Mouse (Mus musculus) right cerebral cortex, postnatal 36 days (tissue): ENCODE measurements around the gene Reck.

Experiments used
- DNase-seq, 2 experiments: peaks; one replicate each; pipeline ENCODE4 v3.0.0; 2022; ENCODE audit warnings: low spot score in 2 of 2, mixed read lengths in 1 of 2

Reck gene

GRCm38 (mm10) chr4:43875160-43875918 lies at the start of gene Reck:
Gene Reck, plus strand, starts transcription at chr4:43875530.
- peak; percentile 62 to 63 for DNase-seq

GRCm38 (mm10) chr4:43828806-43829205 lies 46.5 kb upstream of the Reck start:
- DNase-seq = no peak

DNA sequence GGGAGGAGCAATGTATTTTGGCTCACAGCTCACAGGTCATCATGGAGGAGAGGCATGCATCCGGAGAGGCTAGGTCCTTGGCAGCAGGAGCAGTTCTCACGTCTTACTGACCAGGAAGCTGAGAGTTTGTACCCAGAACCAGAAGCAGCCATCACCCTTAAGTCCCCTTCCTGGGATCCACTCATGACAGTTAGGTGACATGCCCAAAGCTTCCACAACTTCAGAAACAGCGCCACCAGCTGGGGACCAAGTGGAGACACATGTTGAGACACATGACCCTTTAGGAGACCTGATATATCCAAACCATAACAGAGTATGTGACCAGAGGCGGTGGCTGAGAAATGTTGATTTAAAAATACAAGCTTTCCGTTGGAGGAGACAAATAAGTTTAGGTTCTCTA lies 43.3 kb upstream of the Reck start:
- no peak for DNase-seq

GRCm38 (mm10) chr4:43833752-43834151 lies 41.6 kb upstream of the Reck start:
- no peak for DNase-seq

DNA sequence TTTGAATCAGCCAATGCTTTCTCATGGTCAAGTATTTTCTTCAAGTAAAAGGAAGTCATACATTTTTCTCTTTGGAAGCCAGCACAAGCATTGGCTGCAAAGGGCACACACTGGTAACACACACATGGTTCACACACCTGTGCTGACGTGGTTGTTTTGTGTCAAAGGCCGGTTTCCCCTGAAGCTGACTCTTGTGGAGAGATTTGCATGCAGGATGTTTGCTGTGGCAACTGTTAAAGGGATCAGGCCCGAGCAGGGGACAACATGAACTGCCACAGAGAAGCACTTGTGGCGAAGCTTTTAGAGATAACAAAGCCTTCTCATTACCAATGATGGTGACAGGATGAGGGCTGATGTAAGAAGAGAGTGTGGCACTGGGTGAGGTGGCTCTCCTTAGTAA lies 40.6 kb upstream of the Reck start:
- no peak for DNase-seq

DNA sequence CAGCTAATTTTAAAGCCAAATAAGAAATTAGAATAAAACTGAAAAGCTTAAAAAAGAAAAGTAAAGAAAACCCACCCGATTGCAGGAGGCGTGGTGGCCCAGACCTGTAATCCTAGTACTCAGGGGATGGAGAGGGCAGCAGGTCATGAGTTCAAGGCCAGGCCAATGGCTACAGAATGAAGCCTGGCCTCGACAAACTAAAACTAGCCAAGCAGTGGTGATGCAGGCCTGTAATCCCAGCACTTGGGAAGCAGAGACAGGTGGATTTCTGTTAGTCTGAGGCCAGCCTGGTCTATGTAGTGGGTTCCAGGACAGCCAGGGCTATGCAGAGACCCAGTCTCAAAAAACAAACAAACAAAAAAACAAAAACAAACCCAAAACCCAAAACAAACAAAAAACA lies 37.0 kb upstream of the Reck start:
- no peak for DNase-seq

DNA sequence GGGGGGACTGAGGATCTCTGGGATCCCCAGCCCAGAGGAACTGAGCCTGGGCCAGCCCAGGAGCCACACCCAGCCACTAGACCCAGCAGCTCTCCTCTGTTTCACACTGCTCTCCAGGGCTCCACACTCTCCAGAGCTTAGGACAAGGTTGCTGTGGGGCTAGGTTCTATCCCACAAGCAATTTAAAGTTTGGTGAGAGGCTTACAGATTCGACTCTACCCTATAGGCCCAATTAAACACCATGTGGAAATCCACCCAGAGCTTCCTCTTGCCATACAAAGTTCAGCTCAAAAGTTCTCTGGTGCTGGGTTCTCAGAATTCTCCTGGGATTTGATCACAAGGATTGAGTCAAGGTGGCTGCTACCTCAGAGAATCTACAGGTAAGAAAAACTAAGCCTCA lies 35.2 kb upstream of the Reck start, which contains the start of gene Olfr157:
TSS of gene Olfr157 (minus strand) at position 101 of the 400 bp plus-strand sequence.
- no peak for DNase-seq

DNA sequence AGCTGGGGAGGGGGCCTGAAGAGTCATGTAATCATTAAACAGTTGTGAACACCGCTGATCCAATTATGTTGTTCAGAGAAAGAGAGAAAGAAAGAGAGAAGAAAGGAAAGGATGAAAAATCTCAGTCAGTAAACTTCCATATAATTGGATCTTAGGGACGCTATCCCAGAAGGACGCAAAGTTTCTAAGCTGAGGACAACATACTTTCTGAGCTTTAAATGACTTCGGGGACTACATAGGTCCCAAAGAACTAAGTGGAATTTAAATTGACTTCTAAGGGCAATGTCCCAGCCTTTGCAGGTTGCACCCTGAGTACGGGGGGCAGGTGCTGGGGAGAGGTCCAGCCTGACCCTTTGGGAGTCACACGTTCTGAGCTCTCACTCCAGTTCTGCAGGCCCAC lies 24.1 kb upstream of the Reck start, which contains the start of gene Olfr155:
TSS of gene Olfr155 (plus strand) at position 301 of the 400 bp plus-strand sequence.
- no peak for DNase-seq

DNA sequence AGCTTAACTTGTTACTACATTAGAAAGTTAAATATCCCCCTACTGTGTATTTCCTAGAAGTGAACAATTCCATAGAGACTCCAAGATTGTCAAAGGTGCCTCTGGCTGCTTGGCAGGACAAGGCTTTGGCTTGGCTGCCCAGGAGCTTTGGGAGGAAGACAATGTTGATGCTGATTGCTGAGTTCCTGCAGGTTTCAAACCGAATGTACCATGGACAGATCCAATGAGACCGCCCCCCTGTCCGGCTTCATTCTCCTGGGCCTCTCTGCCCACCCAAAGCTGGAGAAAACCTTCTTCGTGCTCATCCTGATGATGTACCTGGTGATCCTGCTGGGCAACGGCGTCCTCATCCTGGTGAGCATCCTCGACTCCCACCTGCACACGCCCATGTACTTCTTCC lies 21.2 kb upstream of the Reck start:
- DNase-seq = no peak

- DNase-seq = no peak
Observed at GRCm38 (mm10) chr4:43859886-43860285, 15.4 kb upstream of the Reck start.

DNA sequence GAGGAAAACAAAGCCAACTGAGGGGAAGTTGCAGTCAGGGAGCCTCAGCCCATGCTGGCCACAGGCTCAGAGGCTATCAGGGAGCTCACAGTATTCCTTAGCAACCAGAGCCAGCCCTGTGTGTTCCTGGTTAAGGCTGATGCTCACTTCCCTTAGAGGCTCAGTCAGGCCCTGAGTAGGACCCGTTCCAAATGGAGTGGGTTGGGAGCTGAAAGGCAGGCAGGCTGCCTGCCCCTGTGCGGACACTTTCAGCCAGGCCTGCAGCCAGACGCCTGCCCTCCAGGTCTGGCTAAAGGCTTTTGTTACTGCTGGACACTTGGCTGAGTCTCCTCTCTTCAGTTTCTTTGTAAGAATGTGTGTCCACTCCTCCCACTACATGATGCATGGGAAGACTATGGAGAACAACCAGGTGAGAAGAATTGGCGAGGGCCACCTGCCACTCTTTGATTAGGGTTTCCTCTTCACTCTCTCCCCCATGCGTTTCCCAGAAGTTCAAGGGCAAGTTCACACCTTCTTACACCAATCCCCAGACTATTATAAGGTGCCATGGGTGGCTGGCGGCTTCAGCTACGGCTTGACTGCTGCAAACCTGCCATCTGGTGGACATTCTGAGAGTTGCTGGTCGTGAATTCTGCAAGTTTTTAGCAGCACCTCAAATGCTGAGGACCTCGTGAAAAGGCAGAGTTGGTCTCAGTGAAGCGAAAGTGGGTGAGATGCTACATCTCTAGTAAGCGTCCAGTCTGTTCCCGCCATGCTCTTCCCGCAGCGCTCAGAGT lies 14.4 kb upstream of the Reck start:
- peak; percentile 15 to 31 for DNase-seq

- no peak for DNase-seq
Observed at GRCm38 (mm10) chr4:43863298-43863697, 12.0 kb upstream of the Reck start.

- DNase-seq = no peak
Observed at GRCm38 (mm10) chr4:43869821-43870220, 5.5 kb upstream of the Reck start.

DNA sequence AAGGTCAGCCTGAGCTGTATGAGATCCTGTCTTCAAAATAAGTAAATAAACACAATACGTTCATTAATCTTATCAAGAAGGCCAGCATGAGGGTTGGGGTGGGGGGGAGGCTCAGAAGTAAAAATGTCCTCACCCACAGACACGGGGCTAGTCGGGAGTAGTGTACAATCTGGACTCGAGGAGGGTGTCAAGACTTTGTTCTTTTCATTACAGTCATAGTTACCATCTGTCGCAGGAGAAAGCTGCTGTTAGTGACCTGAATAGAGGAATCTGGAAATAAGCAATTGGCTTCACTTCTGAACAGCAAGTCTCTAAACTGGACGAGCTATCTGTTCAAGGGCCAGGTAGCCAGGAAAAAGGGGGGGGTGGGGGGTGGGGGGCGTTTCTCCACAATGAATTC lies 829 bp upstream of the Reck start:
- no peak for DNase-seq

- no peak for DNase-seq
Observed at GRCm38 (mm10) chr4:43875919-43876411, 635 bp downstream of the Reck start.

- no peak for DNase-seq
Observed at GRCm38 (mm10) chr4:43877230-43877629, 1.9 kb downstream of the Reck start.

DNA sequence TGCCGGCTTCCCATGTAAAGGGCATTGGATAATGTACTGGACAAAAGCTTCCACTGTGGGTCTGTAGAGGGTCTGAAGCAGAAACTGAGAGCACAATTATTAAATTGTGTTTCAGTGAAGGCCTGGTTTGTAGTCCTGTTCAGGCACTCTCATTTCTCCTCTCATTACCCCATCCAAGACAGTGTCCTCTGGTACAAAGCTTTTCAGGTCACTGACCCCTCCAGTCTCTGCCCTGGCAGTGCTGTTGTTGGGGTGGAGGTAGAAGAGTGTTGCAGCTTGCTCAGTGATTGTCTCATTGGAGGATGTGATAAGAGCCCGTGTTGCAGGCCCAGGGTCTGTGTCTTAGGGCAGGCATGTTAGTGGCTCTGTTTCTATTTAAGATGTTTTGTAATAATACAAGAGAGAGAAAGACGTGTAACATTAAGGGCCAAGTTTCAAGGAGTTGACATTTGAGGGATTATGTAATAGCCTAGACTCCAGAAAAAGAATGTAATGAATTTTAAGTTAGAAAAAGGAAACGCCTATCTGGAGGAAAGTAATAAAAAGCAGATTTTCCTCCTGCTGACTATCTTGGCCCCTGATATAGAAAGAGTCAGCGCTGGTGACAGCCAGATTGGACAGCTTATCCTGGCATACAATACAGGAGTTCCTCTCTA lies 2.9 kb downstream of the Reck start:
- no peak for DNase-seq

- DNase-seq = no peak
Observed at GRCm38 (mm10) chr4:43879566-43879965, 4.2 kb downstream of the Reck start.

DNA sequence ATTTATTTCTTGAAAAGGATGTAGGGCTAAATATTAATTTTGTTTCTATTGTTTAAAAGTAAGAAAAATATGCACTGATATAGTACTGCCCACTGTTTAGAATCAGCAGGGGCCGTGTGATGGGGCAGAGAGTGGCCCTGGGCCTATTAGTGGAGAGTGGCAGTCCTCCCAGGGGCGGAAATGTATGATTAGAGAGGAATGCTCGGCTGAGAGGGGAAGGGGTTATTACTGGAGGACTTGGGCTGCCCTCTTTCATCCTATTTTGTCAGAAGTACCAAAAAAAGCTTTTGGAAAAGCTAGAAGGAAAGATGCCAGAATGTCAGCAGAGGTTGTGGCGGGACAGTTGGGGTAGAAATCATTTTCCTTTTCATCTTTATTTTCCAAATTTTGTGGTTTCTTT lies 8.9 kb downstream of the Reck start:
- no peak for DNase-seq

GRCm38 (mm10) chr4:43891247-43891646 lies 15.9 kb downstream of the Reck start:
- DNase-seq = no peak

- DNase-seq = no peak
Observed at GRCm38 (mm10) chr4:43897209-43897608, 21.9 kb downstream of the Reck start.

DNA sequence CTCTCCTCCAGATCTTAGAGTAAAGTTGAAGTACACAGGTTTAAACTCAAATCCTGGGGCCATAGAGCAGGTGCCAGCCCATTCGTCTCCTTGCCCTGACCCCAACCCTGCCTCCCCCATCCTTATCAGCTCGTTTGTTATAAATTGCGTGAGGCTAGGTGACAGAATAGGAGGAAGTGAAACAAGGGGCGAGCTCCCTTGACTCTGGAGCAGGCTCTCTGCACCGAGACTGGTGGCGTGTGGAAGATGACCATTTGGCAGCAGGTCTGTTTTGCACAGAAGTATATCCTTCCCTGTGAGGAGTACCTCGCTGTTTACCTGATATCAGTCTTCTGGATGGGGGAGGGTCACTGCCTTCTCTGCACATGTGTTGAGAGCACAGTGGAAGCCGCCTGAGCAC lies 23.9 kb downstream of the Reck start:
- DNase-seq = no peak
